Mouse (Mus musculus) forebrain, embryonic 11.5 days (tissue): ENCODE data around the gene Tmem53. TPM values are rescaled to one million over a fixed set of nuclear protein-coding genes. Genes with fewer than 3 reads are reported as not detected.
"Not testable (repeated sequence)": the region's sequence is repeated elsewhere in the genome, so short reads cannot be mapped to it uniquely, and the experiment has no call there.

ENCODE experiments used
- ATAC-seq: fragments of 200-750 bp; cut with Nextera tagmentation; replicated peaks from 2 replicates; pipeline ENCODE4 v1.8.0; 2017; ENCODE audit warnings: moderate TSS enrichment; ENCODE audit not compliant: low FRiP score
- DNase-seq: peaks from one replicate; pipeline ENCODE4 v3.0.0-alpha.2; 2017; ENCODE audit warnings: low spot score
- H3K27ac ChIP-seq: fragments of 300-500 bp; sonication (generic); 2 replicates; pipeline ENCODE4 v1.5.1; 2014; ENCODE audit warnings: low read depth, low read length
- H3K27me3 ChIP-seq: fragments of 300-500 bp; sonication (generic); 2 replicates; pipeline ENCODE4 v1.6.1; 2014; ENCODE audit warnings: mild to moderate bottlenecking, low read length, mixed read lengths; ENCODE audit not compliant: control insufficient read depth, insufficient read depth
- H3K36me3 ChIP-seq: fragments of 300-500 bp; sonication (generic); 2 replicates; pipeline ENCODE4 v1.6.1; 2014; ENCODE audit warnings: mild to moderate bottlenecking, low read length, moderate library complexity, mixed read lengths; ENCODE audit not compliant: control insufficient read depth, insufficient read depth
- H3K4me1 ChIP-seq: fragments of 300-500 bp; sonication (generic); replicated peaks from 2 replicates; pipeline ENCODE4 v1.6.1; 2014; ENCODE audit warnings: low read length, mixed read lengths; ENCODE audit not compliant: control insufficient read depth, insufficient read depth
- H3K4me2 ChIP-seq: fragments of 300-500 bp; sonication (generic); 2 replicates; pipeline ENCODE4 v1.6.1; 2014; ENCODE audit warnings: low read depth, mild to moderate bottlenecking, low read length, moderate library complexity, mixed read lengths; ENCODE audit not compliant: severe bottlenecking
- H3K4me3 ChIP-seq: fragments of 300-500 bp; sonication (generic); 2 replicates; pipeline ENCODE4 v1.5.1; 2014; ENCODE audit warnings: low read depth, low read length
- H3K9ac ChIP-seq: fragments of 300-500 bp; sonication (generic); 2 replicates; pipeline ENCODE4 v1.6.1; 2014; ENCODE audit warnings: low read length
- H3K9me3 ChIP-seq: fragments of 300-500 bp; sonication (generic); 2 replicates; pipeline ENCODE4 v1.6.1; 2016; ENCODE audit warnings: low read length, mixed read lengths; ENCODE audit not compliant: control insufficient read depth
- WGBS: fragments of 180-500 bp; shearing (Covaris S2); extraction: QIAGEN DNeasy Blood & Tissue Kit; methylation state at CpG from one replicate; pipeline ENCODE4 v1.1.7; 2014; 5-methylcytosine and 5-hydroxymethylcytosine counted together
- polyA plus RNA-seq: library from polyadenylated mRNA; unstranded; fragments of >200 nt; fragmentation: Nextera tagmentation; extraction: Ambion mirVana; gene quantifications from 2 replicates; pipeline ENCODE4 v1.2.1, GENCODE M21; 2014

Tmem53 gene
- polyA plus RNA-seq, 1 experiment from 2014 or later: 6.4 TPM

DNA sequence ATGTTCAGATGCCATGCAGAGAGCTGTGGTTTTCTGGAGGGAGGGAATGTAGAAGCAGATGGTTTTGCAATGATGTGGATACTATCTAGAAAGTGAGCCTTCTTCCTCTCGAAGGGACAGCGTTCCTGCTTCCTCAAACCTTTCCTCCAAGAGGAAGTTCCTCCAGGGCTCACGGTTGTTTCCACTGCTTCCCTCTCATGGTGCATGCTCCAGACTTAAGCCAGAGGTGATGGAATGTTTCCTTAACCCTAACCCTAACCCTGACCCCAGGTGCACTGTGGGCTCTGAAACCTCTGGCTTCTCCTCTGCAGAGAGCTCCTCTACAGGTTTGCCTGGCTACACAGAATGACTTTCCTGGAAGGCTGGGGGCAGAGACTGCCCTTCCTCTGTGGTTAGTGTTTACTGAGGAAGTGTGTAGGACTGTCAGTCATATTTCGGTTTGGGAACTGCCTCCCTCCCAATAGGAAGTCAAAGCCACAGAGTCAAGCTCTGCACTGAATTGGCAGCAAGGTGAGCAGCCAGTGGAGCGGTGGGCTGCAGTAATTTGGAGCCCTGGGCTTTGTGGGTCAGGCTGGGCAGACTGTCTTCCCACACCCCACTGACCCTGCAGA lies 2.4 kb downstream of the Tmem53 start:
- Histone ChIP-seq H3K4me2 (no peak overlapping the region), H3K4me3 (no peak overlapping the region), H3K9ac (no peak overlapping the region), H3K27ac (no peak overlapping the region), H3K9me3 (no peaks in the 10 kb centered on the region), H3K27me3 (no peaks in the 10 kb centered on the region), H3K36me3 (no peaks in the 10 kb centered on the region), H3K4me1 (no peaks in the 10 kb centered on the region; the same call in 1 of the 2 replicates)
- DNase-seq (no peak), ATAC-seq (no peak)
- WGBS: 66% methylated on average over 5 of the region's 5 CpGs

DNA sequence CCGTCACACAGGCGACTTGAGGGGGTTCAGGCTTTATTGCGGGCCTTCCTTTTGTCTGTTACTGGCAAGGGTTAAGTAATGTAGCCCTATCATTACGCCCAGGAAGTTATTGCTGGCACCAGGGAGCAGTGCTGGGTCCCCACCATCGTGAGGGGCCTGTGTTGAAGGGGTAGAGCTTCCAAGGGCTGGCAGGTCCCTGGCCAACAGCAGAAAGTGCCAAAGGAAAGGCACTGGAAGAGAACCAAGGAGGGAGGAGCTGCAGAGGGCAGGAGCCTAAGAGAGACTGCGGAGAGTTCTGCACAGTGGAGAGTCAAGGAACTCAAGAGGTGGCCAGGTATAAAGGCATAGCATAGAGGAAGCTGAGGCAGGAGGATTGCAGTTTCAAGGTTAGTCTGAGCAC lies 2.9 kb downstream of the Tmem53 start:
- no peaks in the 10 kb centered on the region for H3K27me3 ChIP-seq
- 49% methylated on average over 6 of the region's 6 CpGs for WGBS
- H3K36me3 ChIP-seq: no peaks in the 10 kb centered on the region
- no peak overlapping the region for H3K9ac ChIP-seq
- H3K4me3 ChIP-seq: no peak overlapping the region
- H3K27ac ChIP-seq: no peak overlapping the region
- DNase-seq: no peak
- ATAC-seq: no peak
- no peaks in the 10 kb centered on the region; the same call in 1 of the 2 replicates for H3K4me1 ChIP-seq
- H3K4me2 ChIP-seq: no peak overlapping the region
- H3K9me3 ChIP-seq: no peaks in the 10 kb centered on the region

DNA sequence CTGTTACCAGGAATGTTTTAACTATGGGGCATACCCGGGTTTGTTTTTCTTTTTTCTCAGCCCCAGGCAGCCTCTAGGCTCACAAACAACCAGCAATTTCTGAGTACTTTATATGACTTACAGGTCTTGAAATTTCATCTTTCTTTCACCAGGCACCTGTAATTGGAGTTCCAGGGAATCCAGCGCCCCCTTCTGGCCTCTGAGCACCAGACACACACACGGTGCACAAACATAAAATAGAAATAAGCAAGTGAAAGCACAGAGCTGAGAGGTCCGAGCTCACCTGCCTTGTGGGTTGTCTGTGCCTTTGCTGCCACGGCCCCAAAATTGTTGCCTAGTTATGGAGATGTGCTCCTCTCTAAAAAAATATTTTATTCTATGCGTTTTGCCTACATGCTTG lies 8.2 kb downstream of the Tmem53 start:
- DNase-seq, H3K27me3 ChIP-seq, ATAC-seq, H3K9ac ChIP-seq, H3K36me3 ChIP-seq, H3K27ac ChIP-seq, H3K9me3 ChIP-seq, H3K4me3 ChIP-seq, H3K4me1 ChIP-seq, H3K4me2 ChIP-seq: not testable (repeated sequence)
- 74% methylated on average over 6 of the region's 6 CpGs for WGBS

DNA sequence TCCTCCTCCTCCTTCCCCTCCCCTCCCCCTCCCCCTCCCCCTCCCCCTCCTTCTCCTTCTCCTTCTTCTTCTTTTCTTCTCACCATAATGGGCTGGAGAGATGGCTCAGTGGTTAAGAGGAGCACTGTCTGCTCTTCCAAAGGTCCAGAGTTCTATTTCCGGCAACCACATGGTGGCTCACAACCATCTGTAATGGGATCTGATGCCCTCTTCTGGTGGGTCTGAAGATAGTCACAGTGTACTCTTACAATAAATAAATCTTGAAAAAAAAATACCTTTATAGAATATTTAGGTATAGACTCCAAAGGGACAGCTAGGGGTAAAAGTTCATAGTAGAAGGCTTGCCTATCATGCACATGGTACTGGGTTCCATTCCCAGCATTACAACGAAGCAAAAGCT lies 9.5 kb downstream of the Tmem53 start:
- Histone ChIP-seq H3K9me3 (no peaks in the 10 kb centered on the region), H3K9ac (no peak overlapping the region), H3K27me3 (no peaks in the 10 kb centered on the region), H3K4me3 (no peak overlapping the region), H3K4me1 (peaks cover 2% of the 10 kb centered on the region; the same call in 1 of the 2 replicates), H3K4me2 (no peak overlapping the region), H3K27ac (no peak overlapping the region), H3K36me3 (no peaks in the 10 kb centered on the region)
- DNase-seq: no peak
- 82% methylated on average over 2 of the region's 2 CpGs for WGBS
- no peak for ATAC-seq

DNA sequence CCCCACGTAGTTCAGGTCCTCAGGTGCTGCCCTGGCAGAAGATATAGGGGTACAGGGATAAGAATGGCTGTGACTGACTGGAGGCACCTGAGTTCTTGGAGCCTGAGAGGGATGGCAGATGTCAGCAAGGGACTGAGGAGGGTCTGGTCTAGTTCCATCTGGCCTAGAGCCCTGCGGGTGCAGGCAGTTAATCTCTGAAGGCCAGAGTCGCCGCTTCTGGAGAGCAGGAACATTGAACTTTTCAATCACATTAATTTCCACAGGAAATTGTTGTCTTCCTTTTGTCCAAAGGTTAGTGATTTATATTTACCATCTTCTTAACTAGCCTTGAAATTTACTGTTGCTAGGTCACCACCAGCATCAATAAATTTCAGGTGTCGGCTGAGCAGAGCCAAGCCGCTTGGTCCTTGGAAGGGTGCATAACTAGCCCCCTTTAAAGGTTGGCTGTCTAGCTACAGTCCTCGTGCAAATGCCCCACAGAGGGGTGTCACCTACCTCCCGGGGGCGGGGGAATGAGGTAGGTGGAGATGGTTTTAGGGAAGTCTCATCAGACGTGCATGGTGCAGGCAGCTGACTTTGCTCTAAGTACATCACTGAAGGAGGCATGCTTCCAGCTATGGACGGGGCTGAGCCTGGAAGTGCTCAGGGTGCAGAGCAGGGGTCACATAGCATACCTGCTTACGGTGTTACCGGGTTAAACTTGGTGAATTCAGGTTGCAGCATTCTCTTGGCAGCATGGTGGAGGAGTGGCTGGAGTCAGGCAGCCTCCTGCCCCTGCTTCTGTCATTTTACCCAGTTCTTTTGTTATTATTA lies 10.6 kb downstream of the Tmem53 start:
- no peak overlapping the region for H3K27ac ChIP-seq
- H3K9me3 ChIP-seq: no peaks in the 10 kb centered on the region
- peaks cover 2% of the 10 kb centered on the region; the same call in 1 of the 2 replicates for H3K4me1 ChIP-seq
- DNase-seq (no peak), ATAC-seq (no peak)
- no peaks in the 10 kb centered on the region for H3K27me3 ChIP-seq
- H3K36me3 ChIP-seq: no peaks in the 10 kb centered on the region
- 83% methylated on average over 13 of the region's 13 CpGs for WGBS
- H3K4me2 ChIP-seq: no peak overlapping the region
- H3K9ac ChIP-seq: no peak overlapping the region
- H3K4me3 ChIP-seq: no peak overlapping the region

DNA sequence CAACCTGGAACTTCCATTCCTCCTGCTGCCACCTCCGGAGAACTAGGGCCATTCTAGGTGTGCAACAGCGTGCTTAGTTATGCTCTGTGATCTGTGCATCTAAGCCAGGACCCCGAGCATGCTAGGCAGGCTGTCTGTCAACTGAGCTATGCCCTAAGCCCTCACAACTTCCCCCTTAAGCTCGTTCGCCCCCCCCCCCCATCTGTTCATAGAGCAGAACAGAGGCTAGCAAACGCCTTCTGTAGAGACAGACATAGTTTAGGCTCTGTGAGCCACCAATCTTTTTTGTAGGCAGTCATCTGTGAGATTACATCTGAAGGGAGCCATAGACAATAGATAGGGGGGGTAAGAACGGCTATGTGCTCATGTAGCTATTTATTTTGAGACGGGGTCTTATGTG lies 11.2 kb downstream of the Tmem53 start:
- 58% methylated on average over 8 of the region's 8 CpGs for WGBS
- Histone ChIP-seq H3K36me3 (no peaks in the 10 kb centered on the region), H3K27ac (no peak overlapping the region), H3K9ac (no peak overlapping the region), H3K27me3 (no peaks in the 10 kb centered on the region), H3K4me2 (no peak overlapping the region), H3K4me1 (peaks cover 2% of the 10 kb centered on the region; the same call in 1 of the 2 replicates), H3K9me3 (no peaks in the 10 kb centered on the region), H3K4me3 (no peak overlapping the region)
- no peak for DNase-seq
- no peak for ATAC-seq

DNA sequence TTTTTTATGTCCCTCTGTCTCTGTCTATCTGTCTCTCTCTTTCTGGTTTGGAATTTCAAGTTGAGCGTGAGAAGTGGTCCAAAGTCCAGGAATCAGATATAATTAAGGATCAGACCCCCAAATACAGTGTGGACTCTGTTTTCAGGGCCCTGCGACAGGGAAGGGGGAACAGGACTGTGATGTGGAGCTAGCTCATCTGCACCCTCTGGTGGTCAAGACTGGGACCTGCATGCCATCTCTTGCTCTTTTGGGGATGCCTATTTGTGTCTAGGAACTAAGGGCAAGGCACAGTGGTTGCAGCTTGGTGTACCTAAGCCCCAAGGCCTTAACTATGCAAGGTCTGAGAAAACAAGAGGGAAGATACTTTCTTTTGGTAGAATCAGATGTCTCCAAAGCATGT lies 15.5 kb downstream of the Tmem53 start:
- 4% methylated on average over 2 of the region's 2 CpGs for WGBS
- Histone ChIP-seq H3K4me2 (no peak overlapping the region), H3K9ac (no peak overlapping the region), H3K4me1 (peaks cover 2% of the 10 kb centered on the region; the same call in 1 of the 2 replicates), H3K27me3 (no peaks in the 10 kb centered on the region), H3K9me3 (no peaks in the 10 kb centered on the region), H3K36me3 (no peaks in the 10 kb centered on the region), H3K27ac (no peak overlapping the region), H3K4me3 (no peak overlapping the region)
- peak; percentile 45; the same call in 1 of the 2 replicates for ATAC-seq
- peak; percentile 90 for DNase-seq

DNA sequence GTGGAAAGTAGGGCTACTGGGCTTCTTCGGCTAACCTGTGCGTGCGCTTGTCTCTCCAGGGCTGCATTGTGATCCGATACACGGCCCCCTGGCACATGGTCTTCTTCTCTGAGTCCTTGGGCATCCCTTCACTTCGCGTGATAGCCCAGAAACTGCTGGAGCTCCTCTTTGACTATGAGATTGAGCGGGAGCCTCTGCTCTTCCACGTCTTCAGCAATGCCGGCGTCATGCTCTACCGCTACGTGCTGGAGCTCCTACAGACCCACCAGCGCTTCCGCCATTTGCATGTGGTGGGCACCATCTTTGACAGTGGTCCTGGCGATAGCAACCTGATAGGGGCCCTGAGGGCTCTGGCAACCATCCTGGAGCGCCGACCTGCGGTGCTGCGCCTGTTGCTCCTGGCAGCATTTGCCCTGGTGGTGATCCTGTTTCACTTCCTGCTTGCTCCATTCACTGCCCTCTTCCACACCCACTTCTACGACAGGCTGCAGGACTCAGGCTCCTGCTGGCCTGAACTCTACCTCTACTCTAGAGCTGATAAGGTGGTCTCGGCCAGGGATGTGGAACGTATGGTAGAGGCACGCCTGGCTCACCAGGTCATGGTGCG lies 16.2 kb downstream of the Tmem53 start:
- Histone ChIP-seq H3K9ac (no peak overlapping the region), H3K9me3 (no peaks in the 10 kb centered on the region), H3K4me2 (no peak overlapping the region), H3K36me3 (no peaks in the 10 kb centered on the region), H3K27ac (no peak overlapping the region), H3K4me3 (no peak overlapping the region), H3K27me3 (no peaks in the 10 kb centered on the region), H3K4me1 (peaks cover 4% of the 10 kb centered on the region)
- no peak for ATAC-seq
- WGBS: 90% methylated on average over 25 of the region's 25 CpGs
- DNase-seq: no peak
